Mouse (Mus musculus): ENCODE results near the gene Herc4. TPM values are rescaled to one million over a fixed set of nuclear protein-coding genes. Genes with fewer than 3 reads are reported as not detected.

Gene Herc4
- polyA plus RNA-seq, 1 experiment from 2014 or later, result 53.8 TPM

- ATAC-seq (ENCODE audit: low FRiP score, low TSS enrichment), result no peak
- no peak overlapping the region for H3K9ac ChIP-seq (ENCODE audit: low read depth, low read length)
- H3K4me1 ChIP-seq (ENCODE audit: control insufficient read depth, insufficient read depth, low read length), result no peaks in the 10 kb centered on the region
Measured at GRCm38 (mm10) chr10:63272401-63272800, 28.8 kb downstream of the Herc4 start.

GRCm38 (mm10) chr10:63272868-63273267, 29.3 kb downstream of the Herc4 start:
- Histone ChIP-seq H3K27me3 (ENCODE audit: control insufficient read depth, insufficient read depth, low read length) (no peaks in the 10 kb centered on the region), H3K4me1 (ENCODE audit: control insufficient read depth, insufficient read depth, low read length) (no peaks in the 10 kb centered on the region), H3K27ac (ENCODE audit: low read depth, low read length) (no peak overlapping the region), H3K9me3 (ENCODE audit: control insufficient read depth, low read length) (no peaks in the 10 kb centered on the region), H3K9ac (ENCODE audit: low read depth, low read length) (no peak overlapping the region), H3K4me3 (ENCODE audit: low read length) (no peak overlapping the region), H3K4me2 (replicated peaks; ENCODE audit: low read depth, low read length) (no peak overlapping the region), H3K36me3 (ENCODE audit: control insufficient read depth, insufficient read depth, low read length) (peaks cover 42% of the 10 kb centered on the region)
- no peak for ATAC-seq (ENCODE audit: low FRiP score, low TSS enrichment)
- 95% methylated on average over 5 of the region's 5 CpGs for WGBS

More at GRCm38 (mm10) chr10:63272401-63272800, 28.8 kb downstream of the Herc4 start:
- Histone ChIP-seq H3K27ac (ENCODE audit: low read depth, low read length) (no peak overlapping the region), H3K4me3 (ENCODE audit: low read length) (no peak overlapping the region), H3K4me2 (replicated peaks; ENCODE audit: low read depth, low read length) (no peak overlapping the region), H3K9me3 (ENCODE audit: control insufficient read depth, low read length) (no peaks in the 10 kb centered on the region), H3K36me3 (ENCODE audit: control insufficient read depth, insufficient read depth, low read length) (peaks cover 40% of the 10 kb centered on the region), H3K27me3 (ENCODE audit: control insufficient read depth, insufficient read depth, low read length) (no peaks in the 10 kb centered on the region)

DNA sequence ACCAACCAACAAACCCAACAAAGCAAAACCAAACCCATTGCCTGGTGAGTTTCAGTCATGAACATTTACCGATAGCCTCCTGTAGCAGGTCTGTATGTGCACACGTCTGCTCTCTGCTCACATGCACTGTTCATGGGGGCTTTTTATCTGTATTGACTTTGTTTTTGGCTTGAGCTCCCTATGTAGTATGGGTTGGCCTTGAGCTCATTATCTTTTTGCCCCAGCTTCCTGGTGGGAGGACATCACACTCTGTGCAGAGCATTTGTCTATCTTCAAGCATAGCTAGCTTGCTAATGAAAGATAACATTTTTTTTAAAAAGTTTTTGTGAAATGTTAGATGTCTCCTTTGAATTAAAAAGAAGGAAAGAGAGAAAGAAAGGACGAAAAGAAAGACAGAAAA, 33.4 kb downstream of the Herc4 start:
- Histone ChIP-seq H3K9ac (ENCODE audit: low read depth, low read length) (no peak overlapping the region), H3K4me3 (ENCODE audit: low read length) (no peak overlapping the region), H3K27ac (ENCODE audit: low read depth, low read length) (no peak overlapping the region), H3K4me2 (replicated peaks; ENCODE audit: low read depth, low read length) (no peak overlapping the region), H3K27me3 (ENCODE audit: control insufficient read depth, insufficient read depth, low read length) (no peaks in the 10 kb centered on the region), H3K36me3 (ENCODE audit: control insufficient read depth, insufficient read depth, low read length) (peaks cover 55% of the 10 kb centered on the region), H3K4me1 (ENCODE audit: control insufficient read depth, insufficient read depth, low read length) (no peaks in the 10 kb centered on the region), H3K9me3 (ENCODE audit: control insufficient read depth, low read length) (no peaks in the 10 kb centered on the region)
- 95% methylated on average over 3 of the region's 3 CpGs for WGBS
- no peak for ATAC-seq (ENCODE audit: low FRiP score, low TSS enrichment)

GRCm38 (mm10) chr10:63279851-63280250, 36.2 kb downstream of the Herc4 start:
- ATAC-seq (ENCODE audit: low FRiP score, low TSS enrichment), result no peak
- H3K4me2 ChIP-seq (replicated peaks; ENCODE audit: low read depth, low read length), result no peak overlapping the region
- H3K9me3 ChIP-seq (ENCODE audit: control insufficient read depth, low read length), result no peaks in the 10 kb centered on the region
- no peaks in the 10 kb centered on the region for H3K4me1 ChIP-seq (ENCODE audit: control insufficient read depth, insufficient read depth, low read length)
- no peak overlapping the region for H3K9ac ChIP-seq (ENCODE audit: low read depth, low read length)
- WGBS, result 89% methylated on average over 3 of the region's 3 CpGs
- no peaks in the 10 kb centered on the region for H3K27me3 ChIP-seq (ENCODE audit: control insufficient read depth, insufficient read depth, low read length)
- peaks cover 50% of the 10 kb centered on the region for H3K36me3 ChIP-seq (ENCODE audit: control insufficient read depth, insufficient read depth, low read length)
- no peak overlapping the region for H3K27ac ChIP-seq (ENCODE audit: low read depth, low read length)
- no peak overlapping the region for H3K4me3 ChIP-seq (ENCODE audit: low read length)

DNA sequence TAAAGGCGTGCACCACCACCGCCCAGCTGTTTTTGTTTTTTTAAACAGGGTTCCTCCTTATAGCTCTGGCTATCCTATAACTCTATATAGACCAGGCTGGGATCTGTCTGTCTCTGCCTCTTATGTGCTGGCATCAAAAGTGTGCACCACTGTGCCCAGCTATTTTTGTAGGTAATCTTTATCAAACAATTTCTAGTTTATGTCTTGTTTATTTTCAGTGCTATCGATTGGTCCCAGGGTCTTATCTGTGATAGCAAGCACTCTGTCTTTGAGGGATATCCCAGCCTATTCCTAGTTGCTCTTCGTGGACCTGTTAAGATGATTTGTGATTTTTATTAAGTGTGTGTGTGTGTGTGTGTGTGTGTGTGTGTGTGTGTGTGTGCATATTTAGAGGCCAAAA, 38.8 kb downstream of the Herc4 start:
- ATAC-seq (ENCODE audit: low FRiP score, low TSS enrichment), result no peak
- no peak overlapping the region for H3K4me3 ChIP-seq (ENCODE audit: low read length)

GRCm38 (mm10) chr10:63282846-63283245, 39.2 kb downstream of the Herc4 start:
- 82% methylated on average over 7 of the region's 7 CpGs for WGBS

More for the DNA sequence above, 38.8 kb downstream of the Herc4 start:
- no peak overlapping the region for H3K9ac ChIP-seq (ENCODE audit: low read depth, low read length)
- H3K27ac ChIP-seq (ENCODE audit: low read depth, low read length), result no peak overlapping the region
- no peaks in the 10 kb centered on the region for H3K9me3 ChIP-seq (ENCODE audit: control insufficient read depth, low read length)
- no peak overlapping the region for H3K4me2 ChIP-seq (replicated peaks; ENCODE audit: low read depth, low read length)
- WGBS, result 89% methylated on average over 4 of the region's 4 CpGs
- H3K4me1 ChIP-seq (ENCODE audit: control insufficient read depth, insufficient read depth, low read length), result no peaks in the 10 kb centered on the region
- H3K27me3 ChIP-seq (ENCODE audit: control insufficient read depth, insufficient read depth, low read length), result no peaks in the 10 kb centered on the region
- peaks cover 57% of the 10 kb centered on the region for H3K36me3 ChIP-seq (ENCODE audit: control insufficient read depth, insufficient read depth, low read length)

DNA sequence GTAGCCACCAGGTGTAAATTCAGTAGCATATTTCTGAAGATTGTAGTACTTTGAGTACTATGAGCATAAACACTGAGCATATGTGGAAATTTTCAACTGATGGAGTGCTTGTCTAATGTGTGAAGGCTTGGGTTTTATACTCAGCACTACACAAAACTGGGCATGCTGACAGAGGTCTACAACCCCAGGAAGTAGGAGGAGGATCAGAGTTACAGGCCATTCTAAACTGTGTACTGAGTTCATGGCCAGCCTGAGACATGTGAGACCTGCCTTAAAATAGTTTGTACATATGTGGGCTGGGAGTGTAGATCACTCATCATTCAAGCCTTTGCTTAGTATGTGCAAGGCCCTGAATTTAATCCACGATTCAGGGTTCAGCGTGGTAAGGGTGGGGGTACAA, 58.7 kb downstream of the Herc4 start:
- Histone ChIP-seq H3K27ac (ENCODE audit: low read depth, low read length) (no peak overlapping the region), H3K9ac (ENCODE audit: low read depth, low read length) (no peak overlapping the region), H3K9me3 (ENCODE audit: control insufficient read depth, low read length) (no peaks in the 10 kb centered on the region), H3K36me3 (ENCODE audit: control insufficient read depth, insufficient read depth, low read length) (peaks cover 53% of the 10 kb centered on the region), H3K4me1 (ENCODE audit: control insufficient read depth, insufficient read depth, low read length) (no peaks in the 10 kb centered on the region), H3K4me3 (ENCODE audit: low read length) (no peak overlapping the region), H3K4me2 (replicated peaks; ENCODE audit: low read depth, low read length) (no peak overlapping the region), H3K27me3 (ENCODE audit: control insufficient read depth, insufficient read depth, low read length) (no peaks in the 10 kb centered on the region)
- 80% methylated on average over 2 of the region's 2 CpGs for WGBS
- no peak for ATAC-seq (ENCODE audit: low FRiP score, low TSS enrichment)

More at GRCm38 (mm10) chr10:63282846-63283245, 39.2 kb downstream of the Herc4 start:
- H3K4me1 ChIP-seq (ENCODE audit: control insufficient read depth, insufficient read depth, low read length), result no peaks in the 10 kb centered on the region
- ATAC-seq (ENCODE audit: low FRiP score, low TSS enrichment), result no peak
- H3K4me2 ChIP-seq (replicated peaks; ENCODE audit: low read depth, low read length), result no peak overlapping the region
- H3K27ac ChIP-seq (ENCODE audit: low read depth, low read length), result no peak overlapping the region
- H3K36me3 ChIP-seq (ENCODE audit: control insufficient read depth, insufficient read depth, low read length), result peaks cover 59% of the 10 kb centered on the region
- H3K9me3 ChIP-seq (ENCODE audit: control insufficient read depth, low read length), result no peaks in the 10 kb centered on the region
- H3K9ac ChIP-seq (ENCODE audit: low read depth, low read length), result no peak overlapping the region
- no peaks in the 10 kb centered on the region for H3K27me3 ChIP-seq (ENCODE audit: control insufficient read depth, insufficient read depth, low read length)
- no peak overlapping the region for H3K4me3 ChIP-seq (ENCODE audit: low read length)

GRCm38 (mm10) chr10:63308582-63309366, 65.2 kb downstream of the Herc4 start:
- peak; percentile 76; the same call in 1 of the 2 replicates for ATAC-seq (ENCODE audit: low FRiP score, low TSS enrichment)
- H3K27me3 ChIP-seq (ENCODE audit: control insufficient read depth, insufficient read depth, low read length), result no peaks in the 10 kb centered on the region

GRCm38 (mm10) chr10:63313726-63314125, 70.1 kb downstream of the Herc4 start:
- Histone ChIP-seq H3K36me3 (ENCODE audit: control insufficient read depth, insufficient read depth, low read length) (peaks cover 66% of the 10 kb centered on the region), H3K4me2 (replicated peaks; ENCODE audit: low read depth, low read length) (no peak overlapping the region), H3K4me3 (ENCODE audit: low read length) (no peak overlapping the region), H3K9ac (ENCODE audit: low read depth, low read length) (no peak overlapping the region), H3K27ac (ENCODE audit: low read depth, low read length) (no peak overlapping the region), H3K4me1 (ENCODE audit: control insufficient read depth, insufficient read depth, low read length) (no peaks in the 10 kb centered on the region), H3K27me3 (ENCODE audit: control insufficient read depth, insufficient read depth, low read length) (no peaks in the 10 kb centered on the region), H3K9me3 (ENCODE audit: control insufficient read depth, low read length) (no peaks in the 10 kb centered on the region)
- ATAC-seq (ENCODE audit: low FRiP score, low TSS enrichment), result no peak
- WGBS, result 70% methylated on average over 1 of the region's 1 CpGs

More at GRCm38 (mm10) chr10:63308582-63309366, 65.2 kb downstream of the Herc4 start:
- no peak overlapping the region for H3K27ac ChIP-seq (ENCODE audit: low read depth, low read length)
- no peak overlapping the region for H3K9ac ChIP-seq (ENCODE audit: low read depth, low read length)
- no peaks in the 10 kb centered on the region for H3K9me3 ChIP-seq (ENCODE audit: control insufficient read depth, low read length)
- H3K36me3 ChIP-seq (ENCODE audit: control insufficient read depth, insufficient read depth, low read length), result peaks cover 63% of the 10 kb centered on the region
- 45% methylated on average over 10 of the region's 10 CpGs for WGBS
- no peak overlapping the region for H3K4me2 ChIP-seq (replicated peaks; ENCODE audit: low read depth, low read length)
- H3K4me1 ChIP-seq (ENCODE audit: control insufficient read depth, insufficient read depth, low read length), result no peaks in the 10 kb centered on the region
- H3K4me3 ChIP-seq (ENCODE audit: low read length), result no peak overlapping the region
